Comparison of ENCODE assay signal across 28 mouse cellular contexts in the genomic region with DNA sequence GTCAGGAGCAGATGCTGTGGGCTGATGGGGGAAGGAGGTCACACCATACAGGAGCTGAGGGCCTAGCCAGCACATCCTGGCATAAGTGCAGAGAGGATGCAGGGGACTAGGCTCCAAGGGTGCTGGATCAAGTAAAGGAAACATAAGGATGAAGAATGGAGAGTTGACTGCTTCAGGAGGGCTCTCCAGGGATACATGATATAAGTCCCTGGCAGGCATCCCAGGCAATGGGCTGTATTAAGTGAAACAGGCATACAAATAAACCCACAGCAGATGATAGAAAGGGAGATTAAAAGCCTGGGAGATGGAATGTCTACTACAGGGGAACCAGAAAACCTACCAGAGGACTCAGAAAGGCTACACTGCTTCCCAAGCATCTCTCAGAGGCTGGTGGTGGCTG. TPM values are rescaled to one million over a fixed set of nuclear protein-coding genes. Genes with fewer than 3 reads are reported as not detected.
DNase-seq lines count a peak whose midpoint lies in the region; ATAC-seq and TF ChIP-seq lines count a peak whose summit lies in the region.
"Had no signal": no experiment of that assay in that cellular context is flagged by ENCODE, and none has a peak within 500 bp of the region (broad histone marks: within the 10 kb centered on the region; RNA-seq: fewer than 3 reads in every experiment).

No protein-coding gene starts in this region.

- TF ChIP-seq POLR2A in thymus, adult 2 months (IDR thresholded peaks at IDR 0.05; ENCODE audit: control insufficient read depth, extremely low read depth, insufficient read depth, low read length, poor library complexity), result no peak

- 0 out of 2 replicates have a peak, but pooled peaks have one; percentile 37 for ATAC-seq in embryonic facial prominence, embryonic 14.5 days (ENCODE audit: low read depth)
- ATAC-seq: hindbrain, embryonic 16.5 days; liver, embryonic 12.5 days; liver, postnatal 0 days had no signal

- H3K4me3 ChIP-seq in embryonic facial prominence, embryonic 14.5 days (ENCODE audit: low read depth, low read length), result no peak overlapping the region
- no peak overlapping the region for H3K4me3 ChIP-seq in thymus, adult 2 months (ENCODE audit: control insufficient read depth, insufficient read depth, low read length)
- H3K4me3 ChIP-seq: embryonic facial prominence, embryonic 15.5 days; forebrain, embryonic 12.5 days; heart, embryonic 12.5 days; hindbrain, embryonic 10.5 days; intestine, embryonic 15.5 days; limb, embryonic 12.5 days; liver, embryonic 12.5 days had no signal

- H3K27me3 ChIP-seq in embryonic facial prominence, embryonic 14.5 days (replicated peaks; ENCODE audit: control insufficient read depth, insufficient read depth, low read length), result no peaks in the 10 kb centered on the region
- H3K27me3 ChIP-seq in thymus, adult 2 months (ENCODE audit: control insufficient read depth, insufficient read depth, low read length), result no peaks in the 10 kb centered on the region
- H3K27me3 ChIP-seq: embryonic facial prominence, embryonic 15.5 days; forebrain, embryonic 12.5 days; heart, embryonic 12.5 days; intestine, embryonic 15.5 days; limb, embryonic 12.5 days; liver, embryonic 12.5 days had no signal

- H3K4me2 ChIP-seq in embryonic facial prominence, embryonic 14.5 days (ENCODE audit: low read depth, low read length), result no peak overlapping the region
- H3K4me2 ChIP-seq: embryonic facial prominence, embryonic 15.5 days; forebrain, embryonic 12.5 days; limb, embryonic 12.5 days; midbrain, embryonic 11.5 days had no signal

- no peak overlapping the region for H3K9ac ChIP-seq in embryonic facial prominence, embryonic 14.5 days (ENCODE audit: low read depth, low read length)
- H3K9ac ChIP-seq: embryonic facial prominence, embryonic 15.5 days; forebrain, embryonic 12.5 days; heart, embryonic 12.5 days; intestine, embryonic 15.5 days; limb, embryonic 12.5 days; liver, embryonic 12.5 days; liver, postnatal 0 days had no signal

- H3K27ac ChIP-seq in embryonic facial prominence, embryonic 14.5 days (replicated peaks; ENCODE audit: low read depth, low read length), result no peak overlapping the region
- no peak overlapping the region for H3K27ac ChIP-seq in thymus, adult 2 months (ENCODE audit: control insufficient read depth, insufficient read depth, low read length)
- H3K27ac ChIP-seq: embryonic facial prominence, embryonic 15.5 days; forebrain, embryonic 12.5 days; hindbrain, embryonic 10.5 days; intestine, embryonic 15.5 days; limb, embryonic 12.5 days; liver, embryonic 12.5 days had no signal

- TF ChIP-seq CTCF in thymus, adult 2 months (IDR thresholded peaks at IDR 0.05; ENCODE audit: borderline replicate concordance, control insufficient read depth, extremely low read depth, insufficient read depth, low read length, poor library complexity), result no peak

- H3K4me1 ChIP-seq in embryonic facial prominence, embryonic 14.5 days (ENCODE audit: control insufficient read depth, insufficient read depth, low read length), result peaks cover 12% of the 10 kb centered on the region; the same call in 1 of the 2 replicates
- 0 out of 2 replicates have a peak, but pooled peaks cover 2% of the 10 kb centered on the region for H3K4me1 ChIP-seq in thymus, adult 2 months (replicated peaks; ENCODE audit: control insufficient read depth, insufficient read depth, low read length)
- H3K4me1 ChIP-seq: intestine, embryonic 15.5 days had no signal

- no peaks in the 10 kb centered on the region for H3K36me3 ChIP-seq in embryonic facial prominence, embryonic 14.5 days (ENCODE audit: control insufficient read depth, insufficient read depth, low read length)
- no peaks in the 10 kb centered on the region for H3K36me3 ChIP-seq in thymus, adult 2 months (ENCODE audit: control insufficient read depth, insufficient read depth, low read length)
- H3K36me3 ChIP-seq: embryonic facial prominence, embryonic 15.5 days; forebrain, embryonic 12.5 days; heart, embryonic 12.5 days; hindbrain, embryonic 10.5 days; intestine, embryonic 15.5 days; limb, embryonic 12.5 days; liver, embryonic 12.5 days had no signal

- DNase-seq in heart, postnatal 4 days, result peak; percentile 14
- DNase-seq in heart, adult 8-10 months (ENCODE audit: low spot score), result no peak
- DNase-seq in left cerebral cortex, postnatal 4 days, result peak; percentile 9
- no peak for DNase-seq in left cerebral cortex, adult 18-20 months (ENCODE audit: low spot score in 2 of 2)
- peak; percentile 41 for DNase-seq in NIH3T3 (ENCODE audit: low read depth)
- peak; percentile 84 for DNase-seq in embryonic facial prominence, embryonic 14.5 days (ENCODE audit: low spot score)
- no peak for DNase-seq in thymus, adult 2 months
- DNase-seq: adrenal gland, adult 8-10 months; B cell, adult 2 months; cerebellum, adult 8-10 months; embryo, embryonic 11 days; gastrocnemius, postnatal 25 days; kidney, adult 2 months; kidney, postnatal 36 days; liver, postnatal 0 days; lung, postnatal 36 days; right cerebral cortex, postnatal 25 days; spleen, adult 18-20 months; thymus, postnatal 25 days had no signal

- H3K9me3 ChIP-seq in embryonic facial prominence, embryonic 14.5 days (ENCODE audit: control insufficient read depth, low read length), result no peaks in the 10 kb centered on the region
- H3K9me3 ChIP-seq: embryonic facial prominence, embryonic 15.5 days; forebrain, embryonic 12.5 days; heart, embryonic 12.5 days; hindbrain, embryonic 10.5 days; intestine, embryonic 15.5 days; limb, embryonic 12.5 days; liver, embryonic 12.5 days had no signal

- intact Hi-C loops in left cerebral cortex, postnatal 4 days (cut with DNase I), result no loop called here

RNA-seq across cellular contexts. Expression of a gene that starts 50.6 kb away (rescaled TPM):
- total RNA-seq in heart, postnatal 4 days (2021), result 10 to 100 TPM; 19.2 to 20.0 TPM
- total RNA-seq in heart, adult 8-10 months (2022), result 10 to 100 TPM in 2 of 4 experiments, 1 to 10 TPM in 2; 9.0 to 11.3 (median 10.5) TPM
- 10 to 100 TPM; 21.4 to 21.9 TPM for total RNA-seq in left cerebral cortex, postnatal 4 days (2021)
- 10 to 100 TPM; 21.3 to 21.5 TPM for total RNA-seq in left cerebral cortex, adult 18-20 months (2021)
- 21.2 and 23.3 TPM in 2 replicates for polyA plus RNA-seq in embryonic facial prominence, embryonic 14.5 days (2014; fragmentation: Nextera tagmentation; extraction: Ambion mirVana)
- 81.8 and 102 TPM in 2 replicates for polyA plus RNA-seq in thymus, adult 2 months (2012; rRNA removed)

Comparison
In these comparisons a context has a peak if more than half of its experiments do, and no peak if none do; other contexts are left out.
1. DNase-seq: peak in heart, postnatal 4 days (single experiment), left cerebral cortex, postnatal 4 days (single experiment), NIH3T3 (single experiment) and embryonic facial prominence, embryonic 14.5 days (single experiment); none in heart, adult 8-10 months (single experiment), left cerebral cortex, adult 18-20 months (0 of 2) and thymus, adult 2 months (single experiment).